Mouse (Mus musculus): Measurements from ENCODE around the gene Glrx5. TPM values are rescaled to one million over a fixed set of nuclear protein-coding genes. Genes with fewer than 3 reads are reported as not detected.
A peak's percentile ranks its signal among the peaks of the same experiment; 100 is the strongest.

The Glrx5 gene
- total RNA-seq, 2 experiments from 2014 or later, result 60.5 to 69.7 TPM

GRCm38 (mm10) chr12:105031081-105032058 lies 1.1 kb upstream of the Glrx5 start:
- DNase-seq, result no peak

DNA sequence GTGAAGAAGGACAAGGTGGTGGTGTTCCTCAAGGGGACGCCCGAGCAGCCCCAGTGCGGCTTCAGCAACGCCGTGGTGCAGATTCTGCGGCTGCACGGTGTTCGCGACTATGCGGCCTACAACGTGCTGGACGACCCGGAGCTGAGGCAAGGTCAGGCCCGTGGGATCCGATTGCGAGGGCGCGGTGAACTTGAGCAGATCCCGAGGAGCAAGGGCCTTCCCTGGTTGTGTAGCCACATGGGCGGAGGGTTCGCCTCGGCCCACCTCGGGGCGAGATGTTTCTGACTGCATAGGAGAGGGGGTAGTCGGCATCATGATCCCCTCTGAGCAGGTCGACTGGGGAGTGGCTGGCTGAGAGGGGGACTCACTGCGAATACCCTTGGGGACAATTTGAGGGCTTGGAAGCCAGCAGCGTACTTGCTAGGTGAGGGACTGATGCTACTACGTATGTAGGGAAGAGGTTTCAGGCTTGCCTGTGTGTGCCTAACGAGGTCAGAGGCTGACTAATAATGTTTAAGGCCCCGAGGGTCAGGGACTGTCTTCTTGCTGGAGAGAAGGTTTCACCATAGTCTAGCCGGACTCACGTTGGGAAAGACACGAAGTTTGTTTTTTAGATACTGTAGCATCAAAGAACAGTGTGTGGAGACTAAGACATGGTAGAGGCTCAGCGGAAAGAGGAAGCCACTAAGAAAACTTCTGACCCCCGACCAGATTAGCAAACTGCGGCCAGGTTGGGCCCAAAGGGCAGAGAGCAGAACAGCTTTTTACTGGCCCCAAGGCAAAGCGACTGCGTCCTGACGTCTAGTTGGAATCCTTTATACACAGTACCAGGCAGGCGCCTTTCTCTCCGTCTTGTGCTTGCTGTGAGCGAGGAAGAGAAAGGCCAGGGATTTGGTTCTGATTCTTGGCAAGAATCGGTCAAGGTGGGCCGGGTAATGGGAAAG lies 616 bp downstream of the Glrx5 start:
- DNase-seq, result no peak

- no peak for DNase-seq
Observed at GRCm38 (mm10) chr12:105034130-105034769, 1.8 kb downstream of the Glrx5 start.

DNA sequence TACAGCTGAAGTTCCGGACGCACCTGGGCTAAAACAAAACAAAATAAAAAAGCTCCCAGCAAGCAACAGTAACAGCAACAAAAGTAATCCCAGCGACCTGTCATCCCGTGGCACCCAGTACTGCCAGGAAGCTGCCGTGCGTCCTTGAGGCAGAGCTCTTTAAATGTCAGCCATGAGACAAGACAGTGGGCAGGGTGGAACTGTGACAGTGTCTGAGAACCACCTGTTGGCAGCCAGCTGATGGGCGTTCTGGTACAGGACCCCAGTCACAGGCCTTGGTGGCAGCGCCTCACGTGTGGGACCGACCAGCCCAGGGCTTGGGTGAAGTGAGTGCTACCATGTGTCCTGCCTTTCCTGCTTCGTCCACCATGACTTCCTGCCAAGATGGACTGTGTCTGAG lies 5.7 kb downstream of the Glrx5 start:
- DNase-seq, result no peak

GRCm38 (mm10) chr12:105038918-105039317 lies 6.4 kb downstream of the Glrx5 start:
- DNase-seq, result no peak

- no peak for DNase-seq
Observed at GRCm38 (mm10) chr12:105039578-105040289, 7.2 kb downstream of the Glrx5 start.

GRCm38 (mm10) chr12:105040950-105041349 lies 8.5 kb downstream of the Glrx5 start:
- no peak for DNase-seq

DNA sequence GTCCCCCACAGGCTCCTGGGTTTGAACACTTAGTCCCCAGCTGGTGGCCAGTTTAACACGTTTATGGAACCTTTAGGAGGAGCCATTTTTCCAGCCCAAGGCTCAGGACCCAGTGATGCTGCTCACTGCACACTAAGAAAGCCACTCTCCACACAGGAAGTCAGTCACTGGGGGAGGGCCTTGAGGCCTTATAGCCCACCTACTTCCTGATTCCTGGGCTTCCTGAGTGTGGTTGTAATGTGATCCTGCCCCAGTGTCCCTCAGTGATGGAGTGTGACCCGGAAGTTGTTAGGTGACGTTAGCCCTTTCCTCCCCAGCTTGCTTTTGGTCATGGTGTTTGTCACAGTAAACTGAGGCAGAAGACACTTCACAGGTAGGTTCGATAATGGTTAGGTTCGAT lies 10.6 kb downstream of the Glrx5 start:
- no peak for DNase-seq

GRCm38 (mm10) chr12:105044775-105045174 lies 12.3 kb downstream of the Glrx5 start:
- no peak for DNase-seq

DNA sequence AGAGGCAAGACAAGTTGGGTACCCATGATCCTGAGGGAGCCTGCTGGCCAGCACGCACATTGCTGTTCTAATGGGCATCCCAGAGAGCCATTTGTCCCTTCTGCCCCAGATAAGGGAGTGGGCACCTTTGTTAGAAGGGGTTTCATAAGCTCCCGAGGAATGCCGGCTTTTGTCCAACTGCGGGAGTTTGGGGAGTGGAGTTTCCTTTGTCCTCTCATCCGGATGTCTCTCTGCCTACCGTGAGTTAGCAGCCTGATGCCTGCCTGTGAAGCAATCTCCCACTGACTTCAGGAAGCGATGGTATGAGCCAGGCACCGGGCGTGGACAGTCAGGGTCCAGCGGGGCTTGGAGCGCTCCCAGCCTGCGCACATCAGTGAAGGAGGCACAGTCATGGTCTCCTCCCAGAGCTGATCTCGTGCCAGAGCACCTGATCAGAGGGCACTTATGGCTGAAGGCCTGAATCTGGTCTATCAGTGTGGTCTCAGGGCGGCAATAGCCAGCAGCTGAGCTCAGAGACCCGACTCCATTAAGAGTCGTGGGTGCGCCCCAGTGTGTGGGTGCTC lies 15.9 kb downstream of the Glrx5 start:
- no peak for DNase-seq

GRCm38 (mm10) chr12:105049813-105050212 lies 17.3 kb downstream of the Glrx5 start:
- no peak for DNase-seq

DNA sequence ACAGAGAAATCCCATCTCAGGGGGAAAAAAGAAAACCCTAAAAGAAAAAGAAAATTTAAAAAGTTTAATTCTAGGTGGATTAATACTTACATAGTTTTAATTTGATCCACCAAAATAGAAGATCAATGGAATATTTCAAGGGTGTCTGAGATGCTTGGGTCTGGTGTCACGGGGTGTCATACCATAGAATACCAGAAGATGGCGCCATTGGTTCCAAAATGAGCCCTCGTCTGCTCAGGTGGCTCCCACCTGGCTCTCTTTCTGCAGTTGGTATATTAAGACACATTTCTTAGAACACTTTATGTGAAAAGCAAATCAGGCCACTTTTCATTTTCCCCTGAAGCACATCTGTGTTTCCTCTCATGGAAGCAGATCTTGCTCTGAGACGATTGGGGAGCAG lies 18.4 kb downstream of the Glrx5 start:
- peak; percentile 45 for DNase-seq

- DNase-seq, result no peak
Observed at GRCm38 (mm10) chr12:105054041-105054440, 21.6 kb downstream of the Glrx5 start.

GRCm38 (mm10) chr12:105055308-105055707 lies 22.8 kb downstream of the Glrx5 start:
- no peak for DNase-seq

DNA sequence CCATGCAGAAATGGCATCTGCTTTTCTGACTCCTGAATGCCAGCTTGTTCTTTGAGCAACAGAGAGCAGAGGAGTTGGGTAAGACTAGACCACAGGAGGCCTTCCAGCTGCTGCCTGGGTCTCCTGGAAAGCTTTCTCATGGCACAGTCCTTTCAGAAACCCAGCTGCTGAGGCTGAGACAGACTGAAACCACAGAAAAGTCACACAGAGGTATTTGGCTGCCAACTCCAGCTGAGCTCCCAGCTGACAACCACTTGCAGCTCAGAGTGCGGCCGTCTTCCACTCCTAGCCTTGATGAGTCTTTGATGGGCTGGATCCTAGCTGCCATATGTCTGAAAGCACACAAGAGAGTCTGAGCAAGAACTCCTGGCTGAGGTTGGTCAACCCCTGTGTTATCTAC lies 27.5 kb downstream of the Glrx5 start:
- DNase-seq, result no peak

DNA sequence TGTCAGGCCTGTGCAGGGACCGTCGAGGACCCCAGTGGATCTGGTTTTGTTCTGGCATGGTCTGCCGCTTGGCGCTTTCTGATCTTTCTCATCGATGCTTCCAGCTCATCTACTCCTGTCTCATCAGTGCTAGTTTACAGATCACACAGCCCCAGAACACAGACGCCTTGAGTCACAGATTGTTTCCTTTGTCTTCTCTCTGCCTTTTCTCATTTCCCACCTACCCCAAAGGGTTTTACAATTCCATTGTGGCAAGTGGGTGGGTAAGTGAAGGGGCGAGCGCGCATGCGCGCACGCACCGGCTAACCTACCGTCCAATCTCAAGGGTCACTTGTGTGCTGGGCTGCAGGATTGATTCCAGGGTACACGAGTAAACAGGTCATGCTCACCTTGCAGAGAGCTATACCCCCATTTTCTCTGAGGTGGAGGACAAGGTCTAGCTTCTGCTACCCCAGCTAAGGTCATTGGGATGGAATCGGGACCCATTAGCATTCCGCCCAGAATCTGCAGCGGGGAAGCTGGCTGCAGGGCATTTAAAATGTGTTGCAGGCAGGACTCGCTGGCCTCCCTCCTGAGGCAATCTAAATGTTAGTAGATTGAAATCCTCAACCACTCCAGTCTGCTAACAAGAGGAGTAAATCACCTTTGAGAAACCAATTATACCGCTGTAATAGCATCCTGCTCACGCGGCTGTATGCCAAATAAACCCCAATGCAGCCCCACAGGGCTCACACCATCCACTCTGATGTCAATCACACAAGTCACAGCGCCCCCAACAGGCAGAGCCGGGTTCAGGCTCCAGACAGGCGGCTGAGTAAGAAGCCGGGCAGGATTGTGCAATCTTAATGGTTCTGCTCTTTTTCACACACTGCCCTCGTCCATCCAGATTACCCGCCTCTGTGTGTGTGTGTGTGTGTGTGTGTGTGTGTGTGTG lies 31.0 kb downstream of the Glrx5 start:
- DNase-seq, result no peak

GRCm38 (mm10) chr12:105064168-105064567 lies 31.7 kb downstream of the Glrx5 start:
- no peak for DNase-seq

- no peak for DNase-seq
Observed at GRCm38 (mm10) chr12:105065119-105065518, 32.6 kb downstream of the Glrx5 start.

DNA sequence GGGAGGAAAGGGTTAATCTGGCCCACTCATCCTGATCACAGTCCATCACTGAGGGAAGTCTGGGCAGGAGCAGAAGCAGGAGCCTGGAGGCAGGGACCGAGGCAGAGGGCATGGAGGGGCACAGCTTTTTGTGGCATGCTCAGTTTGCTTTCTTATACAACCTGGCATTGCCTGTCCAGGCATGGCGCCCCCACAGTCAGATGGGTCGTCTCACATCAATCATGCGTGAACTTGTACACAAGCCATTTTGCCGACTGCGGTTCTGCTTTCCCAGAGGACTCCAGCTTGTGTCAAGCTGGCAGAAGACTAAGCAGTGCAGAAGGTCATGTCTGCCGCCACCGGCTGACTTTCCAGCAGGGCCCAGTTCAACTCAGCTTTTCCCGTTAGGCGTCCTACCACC lies 34.0 kb downstream of the Glrx5 start:
- DNase-seq, result no peak

DNA sequence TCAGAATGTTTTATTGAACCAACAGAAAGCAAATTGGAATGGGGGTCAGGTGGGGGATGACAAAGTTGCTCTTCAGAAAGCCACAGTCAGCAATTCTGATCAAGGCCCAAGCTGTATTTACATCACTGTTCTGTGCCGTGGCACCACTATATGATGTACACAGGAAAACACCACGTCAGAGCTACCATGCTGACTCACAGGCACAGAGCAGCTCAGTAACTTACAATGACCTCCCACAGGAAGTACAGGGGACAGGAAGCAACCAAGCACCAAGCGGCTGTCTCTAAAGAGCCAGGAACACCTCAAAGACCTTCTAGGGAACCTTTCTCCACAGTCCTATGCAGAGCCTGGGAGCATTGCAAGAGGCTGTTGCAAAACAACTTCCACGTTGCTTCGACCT lies 36.4 kb downstream of the Glrx5 start:
- DNase-seq, result no peak

All from gastrocnemius, postnatal 10 days (tissue).